Mouse (Mus musculus) liver, embryonic 13.5 days (tissue): ENCODE measurements at regions not wholly inside any gene's neighbourhood (a gene's known extent, or its start where the extent isn't known, plus 50 kb on each side); places are given as distances from the start of the nearest gene placed in this dataset.
"Not testable (repeated sequence)": the region's sequence is repeated elsewhere in the genome, so short reads cannot be mapped to it uniquely, and the experiment has no call there.

ENCODE experiments used
- ATAC-seq: fragments of 200-750 bp; cut with Nextera tagmentation; 2 replicates; pipeline ENCODE4 v1.8.0; 2017; ENCODE audit warnings: low read depth, mild to moderate bottlenecking, moderate number of reproducible peaks, moderate library complexity
- DNase-seq: peaks from one replicate; pipeline ENCODE4 v3.0.0; 2022
- H3K27ac ChIP-seq: fragments of 300-500 bp; sonication (generic); 2 replicates; pipeline ENCODE4 v1.5.1; 2015; ENCODE audit warnings: moderate library complexity, mild to moderate bottlenecking, inconsistent platforms
- H3K27me3 ChIP-seq: fragments of 300-500 bp; sonication (generic); 2 replicates; pipeline ENCODE4 v1.6.1; 2015; ENCODE audit warnings: mild to moderate bottlenecking, inconsistent platforms
- H3K36me3 ChIP-seq: fragments of 300-500 bp; sonication (generic); 2 replicates; pipeline ENCODE4 v1.6.1; 2015; ENCODE audit warnings: mild to moderate bottlenecking, inconsistent platforms
- H3K4me1 ChIP-seq: fragments of 300-500 bp; sonication (generic); replicated peaks from 2 replicates; pipeline ENCODE4 v1.6.1; 2015; ENCODE audit warnings: inconsistent platforms
- H3K4me2 ChIP-seq: fragments of 300-500 bp; sonication (generic); 2 replicates; pipeline ENCODE4 v1.6.1; 2015; ENCODE audit warnings: inconsistent platforms, mild to moderate bottlenecking, moderate library complexity
- H3K4me3 ChIP-seq: fragments of 300-500 bp; sonication (generic); replicated peaks from 2 replicates; pipeline ENCODE4 v1.5.1; 2015; ENCODE audit warnings: mild to moderate bottlenecking, inconsistent platforms
- H3K9ac ChIP-seq: fragments of 300-500 bp; sonication (generic); 2 replicates; pipeline ENCODE4 v1.6.1; 2015; ENCODE audit warnings: mild to moderate bottlenecking, inconsistent platforms
- H3K9me3 ChIP-seq: fragments of 300-500 bp; sonication (generic); replicated peaks from 2 replicates; pipeline ENCODE4 v1.6.1; 2016; ENCODE audit warnings: inconsistent platforms
- WGBS: fragments of 180-500 bp; shearing (Covaris S2); methylation state at CpG from one replicate; pipeline ENCODE4 v1.1.7; 2015; ENCODE audit not compliant: insufficient replicate concordance; 5-methylcytosine and 5-hydroxymethylcytosine counted together

DNA sequence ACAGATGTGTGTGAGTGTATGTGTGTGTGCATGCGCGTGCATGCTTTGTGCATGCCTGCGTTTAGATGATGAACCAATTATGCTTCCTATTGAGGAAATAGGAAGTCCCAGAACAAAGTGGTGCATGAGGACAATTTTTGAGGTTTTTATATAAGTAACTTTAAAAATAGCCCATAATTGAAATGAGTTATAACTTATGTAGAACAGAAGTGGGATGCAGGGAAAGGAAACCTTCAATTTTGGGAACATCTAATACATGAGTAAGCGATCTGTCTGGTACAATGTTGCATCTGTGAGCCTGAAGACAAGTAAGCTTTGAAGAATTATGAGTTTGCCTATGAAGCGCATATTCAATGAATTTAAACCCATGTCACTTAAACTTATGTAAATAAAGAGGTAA is 145.4 kb upstream of the Edil3 start:
- H3K4me3 ChIP-seq: no peak overlapping the region
- H3K9me3 ChIP-seq: no peaks in the 10 kb centered on the region
- H3K27me3 ChIP-seq: no peaks in the 10 kb centered on the region
- no peak for DNase-seq
- ATAC-seq: no peak
- no peak overlapping the region for H3K27ac ChIP-seq
- no peaks in the 10 kb centered on the region for H3K36me3 ChIP-seq
- WGBS: 78% methylated on average over 5 of the region's 5 CpGs
- no peaks in the 10 kb centered on the region for H3K4me1 ChIP-seq
- no peak overlapping the region for H3K9ac ChIP-seq
- no peak overlapping the region for H3K4me2 ChIP-seq

- no peak overlapping the region for H3K27ac ChIP-seq
- H3K9ac ChIP-seq: no peak overlapping the region
- H3K4me2 ChIP-seq: no peak overlapping the region
- no peak overlapping the region for H3K4me3 ChIP-seq
- no peaks in the 10 kb centered on the region for H3K27me3 ChIP-seq
- no peak for ATAC-seq
- whole genome bisulfite sequencing: 79% methylated on average over 1 of the region's 1 CpGs
- no peaks in the 10 kb centered on the region for H3K4me1 ChIP-seq
- no peaks in the 10 kb centered on the region for H3K36me3 ChIP-seq
- H3K9me3 ChIP-seq: no peaks in the 10 kb centered on the region
- no peak for DNase-seq
Measured at GRCm38 (mm10) chr13:88704526-88704925, 116.7 kb upstream of the Edil3 start.

GRCm38 (mm10) chr13:88729626-88730025 is 91.6 kb upstream of the Edil3 start:
- ATAC-seq, H3K4me3 ChIP-seq, H3K36me3 ChIP-seq, H3K27ac ChIP-seq, H3K9me3 ChIP-seq, H3K4me1 ChIP-seq, H3K4me2 ChIP-seq, H3K27me3 ChIP-seq, DNase-seq, H3K9ac ChIP-seq: not testable (repeated sequence)
- WGBS: 74% methylated on average over 2 of the region's 2 CpGs

DNA sequence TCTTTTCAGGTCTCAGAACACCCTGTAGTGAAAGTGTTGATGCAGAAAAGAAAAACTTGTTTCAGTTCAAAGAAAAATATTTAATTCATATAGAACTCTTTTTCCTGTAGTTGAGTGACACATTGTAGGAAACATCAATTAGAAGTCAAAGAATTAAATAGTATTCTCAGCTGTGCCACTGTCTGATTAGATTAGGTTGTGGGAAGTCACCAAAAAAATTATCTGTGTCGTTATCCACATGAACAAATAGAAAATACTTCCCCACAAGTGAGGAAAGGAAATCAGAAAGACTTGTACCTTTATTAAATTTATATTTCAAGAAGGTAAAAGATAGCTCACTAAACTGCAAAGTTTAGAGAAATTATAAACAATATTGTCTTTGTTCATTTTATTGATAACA is 71.4 kb upstream of the Edil3 start:
- Histone ChIP-seq H3K4me3 (no peak overlapping the region), H3K9me3 (no peaks in the 10 kb centered on the region), H3K27ac (no peak overlapping the region), H3K4me2 (no peak overlapping the region), H3K9ac (no peak overlapping the region), H3K27me3 (no peaks in the 10 kb centered on the region), H3K4me1 (no peaks in the 10 kb centered on the region), H3K36me3 (no peaks in the 10 kb centered on the region)
- ATAC-seq (no peak), DNase-seq (no peak)
- 35% methylated on average over 1 of the region's 1 CpGs for WGBS
